Mouse (Mus musculus): Measurements from ENCODE around the gene Pik3c2g.

GRCm38 (mm10) chr6:139843531-139843930 lies 256.5 kb downstream of the Pik3c2g start:
- no peak for TF ChIP-seq CTCF (conservative IDR thresholded peaks at IDR 0.05; ENCODE audit: low read length)
- TF ChIP-seq NANOG (IDR thresholded peaks at IDR 0.05; ENCODE audit: borderline replicate concordance, low read length) = no peak

All from E14TG2a.4 (cell line).